Mouse (Mus musculus): Measurements from ENCODE around the gene 2310022A10Rik. TPM values are rescaled to one million over a fixed set of nuclear protein-coding genes. Genes with fewer than 3 reads are reported as not detected.

Gene 2310022A10Rik
- polyA plus RNA-seq, 1 experiment: 19.7 TPM

- Histone ChIP-seq H3K27me3 (ENCODE audit: control insufficient read depth, insufficient read depth, low read length) (no peaks in the 10 kb centered on the region), H3K27ac (ENCODE audit: insufficient read depth, low read depth, low read length) (no peak overlapping the region), H3K4me3 (ENCODE audit: low read depth, low read length) (no peak overlapping the region), H3K4me1 (ENCODE audit: control insufficient read depth, insufficient read depth, insufficient read length, low read length) (no peaks in the 10 kb centered on the region), H3K36me3 (ENCODE audit: control insufficient read depth, insufficient read depth, low read length) (0 out of 2 replicates have a peak, but pooled peaks cover 1% of the 10 kb centered on the region)
- TF ChIP-seq POLR2A (IDR thresholded peaks at IDR 0.05; ENCODE audit: low read depth, low read length) (no peak), CTCF (IDR thresholded peaks at IDR 0.05; ENCODE audit: extremely low read depth, insufficient read length, insufficient replicate concordance, low read depth, low read length) (no peak)
- WGBS: 86% methylated on average over 3 of the region's 3 CpGs
Observed at GRCm38 (mm10) chr7:27530937-27531336, 22.1 kb upstream of the 2310022A10Rik start.

- Histone ChIP-seq H3K4me1 (ENCODE audit: control insufficient read depth, insufficient read depth, insufficient read length, low read length) (no peaks in the 10 kb centered on the region), H3K36me3 (ENCODE audit: control insufficient read depth, insufficient read depth, low read length) (0 out of 2 replicates have a peak, but pooled peaks cover 1% of the 10 kb centered on the region), H3K27me3 (ENCODE audit: control insufficient read depth, insufficient read depth, low read length) (no peaks in the 10 kb centered on the region), H3K27ac (ENCODE audit: insufficient read depth, low read depth, low read length) (no peak overlapping the region), H3K4me3 (ENCODE audit: low read depth, low read length) (no peak overlapping the region)
- TF ChIP-seq POLR2A (IDR thresholded peaks at IDR 0.05; ENCODE audit: low read depth, low read length): no peak
- no peak for TF ChIP-seq CTCF (IDR thresholded peaks at IDR 0.05; ENCODE audit: extremely low read depth, insufficient read length, insufficient replicate concordance, low read depth, low read length)
- WGBS: 84% methylated on average over 10 of the region's 10 CpGs
Observed at GRCm38 (mm10) chr7:27531707-27532106, 21.3 kb upstream of the 2310022A10Rik start.

GRCm38 (mm10) chr7:27532480-27533050 lies 20.5 kb upstream of the 2310022A10Rik start:
- 92% methylated on average over 9 of the region's 9 CpGs for WGBS
- H3K27ac ChIP-seq (ENCODE audit: insufficient read depth, low read depth, low read length): no peak overlapping the region
- no peaks in the 10 kb centered on the region for H3K27me3 ChIP-seq (ENCODE audit: control insufficient read depth, insufficient read depth, low read length)
- TF ChIP-seq POLR2A (IDR thresholded peaks at IDR 0.05; ENCODE audit: low read depth, low read length) (no peak), CTCF (IDR thresholded peaks at IDR 0.05; ENCODE audit: extremely low read depth, insufficient read length, insufficient replicate concordance, low read depth, low read length) (no peak)
- H3K36me3 ChIP-seq (ENCODE audit: control insufficient read depth, insufficient read depth, low read length): 0 out of 2 replicates have a peak, but pooled peaks cover 1% of the 10 kb centered on the region
- no peak overlapping the region for H3K4me3 ChIP-seq (ENCODE audit: low read depth, low read length)
- peaks cover 1% of the 10 kb centered on the region; the same call in 1 of the 2 replicates for H3K4me1 ChIP-seq (ENCODE audit: control insufficient read depth, insufficient read depth, insufficient read length, low read length)

- TF ChIP-seq CTCF (IDR thresholded peaks at IDR 0.05; ENCODE audit: extremely low read depth, insufficient read length, insufficient replicate concordance, low read depth, low read length) (no peak), POLR2A (IDR thresholded peaks at IDR 0.05; ENCODE audit: low read depth, low read length) (no peak)
- Histone ChIP-seq H3K27me3 (ENCODE audit: control insufficient read depth, insufficient read depth, low read length) (no peaks in the 10 kb centered on the region), H3K4me1 (ENCODE audit: control insufficient read depth, insufficient read depth, insufficient read length, low read length) (peaks cover 6% of the 10 kb centered on the region), H3K4me3 (ENCODE audit: low read depth, low read length) (no peak overlapping the region), H3K36me3 (ENCODE audit: control insufficient read depth, insufficient read depth, low read length) (0 out of 2 replicates have a peak, but pooled peaks cover 1% of the 10 kb centered on the region), H3K27ac (ENCODE audit: insufficient read depth, low read depth, low read length) (no peak overlapping the region)
- WGBS: 65% methylated on average over 2 of the region's 2 CpGs
Observed at GRCm38 (mm10) chr7:27535386-27535785, 17.6 kb upstream of the 2310022A10Rik start.

GRCm38 (mm10) chr7:27536618-27537017 lies 16.4 kb upstream of the 2310022A10Rik start:
- no peak overlapping the region for H3K4me3 ChIP-seq (ENCODE audit: low read depth, low read length)
- H3K27ac ChIP-seq (ENCODE audit: insufficient read depth, low read depth, low read length): no peak overlapping the region
- 0 out of 2 replicates have a peak, but pooled peaks cover 1% of the 10 kb centered on the region for H3K36me3 ChIP-seq (ENCODE audit: control insufficient read depth, insufficient read depth, low read length)
- H3K27me3 ChIP-seq (ENCODE audit: control insufficient read depth, insufficient read depth, low read length): no peaks in the 10 kb centered on the region
- WGBS: 78% methylated on average over 6 of the region's 6 CpGs
- H3K4me1 ChIP-seq (ENCODE audit: control insufficient read depth, insufficient read depth, insufficient read length, low read length): peaks cover 16% of the 10 kb centered on the region
- TF ChIP-seq CTCF (IDR thresholded peaks at IDR 0.05; ENCODE audit: extremely low read depth, insufficient read length, insufficient replicate concordance, low read depth, low read length) (no peak), POLR2A (IDR thresholded peaks at IDR 0.05; ENCODE audit: low read depth, low read length) (no peak)

- TF ChIP-seq CTCF (IDR thresholded peaks at IDR 0.05; ENCODE audit: extremely low read depth, insufficient read length, insufficient replicate concordance, low read depth, low read length) (no peak), POLR2A (IDR thresholded peaks at IDR 0.05; ENCODE audit: low read depth, low read length) (no peak)
- Histone ChIP-seq H3K4me1 (ENCODE audit: control insufficient read depth, insufficient read depth, insufficient read length, low read length) (peaks cover 18% of the 10 kb centered on the region), H3K36me3 (ENCODE audit: control insufficient read depth, insufficient read depth, low read length) (no peaks in the 10 kb centered on the region), H3K27ac (ENCODE audit: insufficient read depth, low read depth, low read length) (no peak overlapping the region), H3K27me3 (ENCODE audit: control insufficient read depth, insufficient read depth, low read length) (no peaks in the 10 kb centered on the region), H3K4me3 (ENCODE audit: low read depth, low read length) (no peak overlapping the region)
- WGBS: 89% methylated on average over 8 of the region's 8 CpGs
Observed at GRCm38 (mm10) chr7:27537998-27538397, 15.0 kb upstream of the 2310022A10Rik start.

GRCm38 (mm10) chr7:27538797-27539196 lies 14.2 kb upstream of the 2310022A10Rik start:
- H3K36me3 ChIP-seq (ENCODE audit: control insufficient read depth, insufficient read depth, low read length): no peaks in the 10 kb centered on the region
- H3K27me3 ChIP-seq (ENCODE audit: control insufficient read depth, insufficient read depth, low read length): no peaks in the 10 kb centered on the region
- no peak overlapping the region for H3K27ac ChIP-seq (ENCODE audit: insufficient read depth, low read depth, low read length)
- no peak overlapping the region for H3K4me3 ChIP-seq (ENCODE audit: low read depth, low read length)
- H3K4me1 ChIP-seq (ENCODE audit: control insufficient read depth, insufficient read depth, insufficient read length, low read length): peaks cover 18% of the 10 kb centered on the region
- no peak for TF ChIP-seq CTCF (IDR thresholded peaks at IDR 0.05; ENCODE audit: extremely low read depth, insufficient read length, insufficient replicate concordance, low read depth, low read length)
- TF ChIP-seq POLR2A (IDR thresholded peaks at IDR 0.05; ENCODE audit: low read depth, low read length): no peak
- 92% methylated on average over 2 of the region's 2 CpGs for WGBS

All from small intestine, adult 2 months (tissue).